Mouse (Mus musculus) heart, postnatal 0 days (tissue): ENCODE measurements around the gene Napsa.

Experiments used
- CTCF ChIP-seq: IDR thresholded peaks from 2 replicates; pipeline ENCODE4 v1.5.1; 2016; ENCODE audit warnings: antibody characterized with exemption, control low read depth, low read depth
- EP300 ChIP-seq: IDR thresholded peaks from 2 replicates; pipeline ENCODE4 v1.6.1; 2016; ENCODE audit warnings: antibody characterized with exemption, low read depth

- TF ChIP-seq CTCF (no peak), EP300 (no peak)
These were observed 38.5 kb upstream of the Napsa start for GRCm38 (mm10) chr7:44533746-44534045.
